Mouse (Mus musculus) ES-E14 (cell line): ENCODE data around the gene Smco2.

Source experiments
- CHD2 ChIP-seq: IDR thresholded peaks from 2 replicates; pipeline ENCODE4 v1.6.1; 2014; ENCODE audit warnings: mild to moderate bottlenecking, low read depth, low read length, inconsistent platforms
- ZNF384 ChIP-seq: IDR thresholded peaks from 2 replicates; pipeline ENCODE4 v1.6.1; 2012; ENCODE audit warnings: low read depth, low read length, inconsistent platforms

- TF ChIP-seq ZNF384 (no peak), CHD2 (no peak)
These were observed 63.1 kb downstream of the Smco2 start for GRCm38 (mm10) chr6:146912835-146913488.
